Mouse (Mus musculus): ENCODE measurements at regions not wholly inside any gene's neighbourhood (a gene's known extent, or its start where the extent isn't known, plus 50 kb on each side); places are given as distances from the start of the nearest gene placed in this dataset.

DNA sequence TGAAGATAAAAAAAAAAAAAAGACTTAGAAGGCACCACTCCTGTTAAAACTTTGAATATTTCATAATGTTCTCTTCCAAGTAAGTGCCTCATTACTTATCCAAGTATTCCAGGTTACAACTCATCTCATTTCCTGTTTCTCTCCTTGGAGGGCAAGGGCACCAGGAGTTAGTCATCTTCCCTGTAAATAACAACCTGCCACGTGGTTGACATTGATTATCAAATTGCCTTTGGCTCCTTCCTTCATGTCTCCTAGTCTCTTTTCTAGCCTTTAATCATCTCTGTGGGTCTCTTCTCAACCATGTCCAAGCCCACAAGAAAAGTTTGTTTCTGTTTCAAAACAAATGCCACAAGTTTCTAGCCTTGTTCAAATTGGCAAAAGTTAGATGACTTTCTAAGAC is 116.1 kb downstream of the Dusp6 start:
- no peak for TF ChIP-seq CTCF (IDR thresholded peaks at IDR 0.05; ENCODE audit: extremely low read depth, insufficient read depth, low read length)
- TF ChIP-seq POLR2A (IDR thresholded peaks at IDR 0.05; ENCODE audit: extremely low read depth, insufficient read depth, low read length), result no peak

Data from cortical plate, adult 2 months (tissue).